Mouse (Mus musculus) neural tube, embryonic 11.5 days (tissue): ENCODE measurements at regions not wholly inside any gene's neighbourhood (a gene's known extent, or its start where the extent isn't known, plus 50 kb on each side); places are given as distances from the start of the nearest gene placed in this dataset.

Source experiments
- ATAC-seq: fragments of 200-750 bp; cut with Nextera tagmentation; 2 replicates; pipeline ENCODE4 v1.8.0; 2017; ENCODE audit warnings: moderate number of reproducible peaks, mild to moderate bottlenecking, moderate TSS enrichment, moderate library complexity; ENCODE audit not compliant: insufficient read depth, low FRiP score, low TSS enrichment
- DNase-seq: peaks from one replicate; pipeline ENCODE4 v3.0.0-alpha.2; 2015; ENCODE audit warnings: low spot score
- H3K27ac ChIP-seq: fragments of 300-500 bp; sonication (generic); 2 replicates; pipeline ENCODE4 v1.5.1; 2014; ENCODE audit warnings: low read depth, mild to moderate bottlenecking, low read length
- H3K27me3 ChIP-seq: fragments of 300-500 bp; sonication (generic); 2 replicates; pipeline ENCODE4 v1.6.1; 2014; ENCODE audit warnings: mild to moderate bottlenecking, low read length, mixed read lengths; ENCODE audit not compliant: control insufficient read depth, insufficient read depth
- H3K36me3 ChIP-seq: fragments of 300-500 bp; sonication (generic); 2 replicates; pipeline ENCODE4 v1.6.1; 2014; ENCODE audit warnings: mild to moderate bottlenecking, low read length, moderate library complexity, mixed read lengths; ENCODE audit not compliant: control insufficient read depth, insufficient read depth
- H3K4me1 ChIP-seq: fragments of 300-500 bp; sonication (generic); 2 replicates; pipeline ENCODE4 v1.6.1; 2014; ENCODE audit warnings: low read length, mixed read lengths; ENCODE audit not compliant: control insufficient read depth, insufficient read depth
- H3K4me2 ChIP-seq: fragments of 300-500 bp; sonication (generic); 2 replicates; pipeline ENCODE4 v1.6.1; 2014; ENCODE audit warnings: low read depth, mild to moderate bottlenecking, moderate library complexity
- H3K4me3 ChIP-seq: fragments of 300-500 bp; sonication (generic); 2 replicates; pipeline ENCODE4 v1.5.1; 2014; ENCODE audit warnings: low read depth, low read length
- H3K9ac ChIP-seq: fragments of 300-500 bp; sonication (generic); 2 replicates; pipeline ENCODE4 v1.6.1; 2014; ENCODE audit warnings: mild to moderate bottlenecking, low read length
- H3K9me3 ChIP-seq: fragments of 300-500 bp; sonication (generic); 2 replicates; pipeline ENCODE4 v1.6.1; 2016; ENCODE audit warnings: low read length; ENCODE audit not compliant: control insufficient read depth
- WGBS: fragments of 180-500 bp; shearing (Covaris S2); extraction: QIAGEN DNeasy Blood & Tissue Kit; methylation state at CpG from one replicate; pipeline ENCODE4 v1.1.7; 2014; 5-methylcytosine and 5-hydroxymethylcytosine counted together

- Histone ChIP-seq H3K27me3 (no peaks in the 10 kb centered on the region), H3K27ac (no peak overlapping the region)
- DNase-seq = no peak
Measured at GRCm38 (mm10) chr9:73355876-73356275, 242.7 kb downstream of the Rsl24d1 start.

GRCm38 (mm10) chr9:73358968-73359367 lies 245.7 kb downstream of the Rsl24d1 start:
- no peak overlapping the region for H3K9ac ChIP-seq
- DNase-seq (no peak), ATAC-seq (no peak)
- no peaks in the 10 kb centered on the region for H3K4me1 ChIP-seq
- H3K27ac ChIP-seq = no peak overlapping the region
- H3K4me2 ChIP-seq = no peak overlapping the region
- H3K27me3 ChIP-seq = no peaks in the 10 kb centered on the region
- H3K9me3 ChIP-seq = no peaks in the 10 kb centered on the region
- no peak overlapping the region for H3K4me3 ChIP-seq
- 90% methylated on average over 6 of the region's 6 CpGs for WGBS
- no peaks in the 10 kb centered on the region for H3K36me3 ChIP-seq

More at GRCm38 (mm10) chr9:73355876-73356275, 242.7 kb downstream of the Rsl24d1 start:
- no peaks in the 10 kb centered on the region for H3K36me3 ChIP-seq
- WGBS = 85% methylated on average over 5 of the region's 5 CpGs
- ATAC-seq = no peak
- no peaks in the 10 kb centered on the region for H3K9me3 ChIP-seq
- H3K4me3 ChIP-seq = no peak overlapping the region
- no peak overlapping the region for H3K9ac ChIP-seq
- no peaks in the 10 kb centered on the region for H3K4me1 ChIP-seq
- no peak overlapping the region for H3K4me2 ChIP-seq

- WGBS = 91% methylated on average over 1 of the region's 1 CpGs
- H3K27me3 ChIP-seq = no peaks in the 10 kb centered on the region
- no peak overlapping the region for H3K9ac ChIP-seq
- no peaks in the 10 kb centered on the region for H3K4me1 ChIP-seq
- H3K9me3 ChIP-seq = no peaks in the 10 kb centered on the region
- H3K4me2 ChIP-seq = no peak overlapping the region
- no peaks in the 10 kb centered on the region for H3K36me3 ChIP-seq
- ATAC-seq = no peak
- no peak overlapping the region for H3K4me3 ChIP-seq
- no peak for DNase-seq
- H3K27ac ChIP-seq = no peak overlapping the region
Measured at GRCm38 (mm10) chr9:73380768-73381167, 267.5 kb downstream of the Rsl24d1 start.

- WGBS = 82% methylated on average over 7 of the region's 7 CpGs
- no peak overlapping the region for H3K27ac ChIP-seq
- no peak overlapping the region for H3K9ac ChIP-seq
- no peak for ATAC-seq
- no peaks in the 10 kb centered on the region for H3K9me3 ChIP-seq
- no peak overlapping the region for H3K4me2 ChIP-seq
- no peaks in the 10 kb centered on the region for H3K36me3 ChIP-seq
- H3K27me3 ChIP-seq = no peaks in the 10 kb centered on the region
- no peak for DNase-seq
- H3K4me3 ChIP-seq = no peak overlapping the region
- H3K4me1 ChIP-seq = no peaks in the 10 kb centered on the region
Measured at GRCm38 (mm10) chr9:73392036-73392435, 278.8 kb downstream of the Rsl24d1 start.

- Histone ChIP-seq H3K27me3 (no peaks in the 10 kb centered on the region), H3K27ac (no peak overlapping the region), H3K36me3 (no peaks in the 10 kb centered on the region), H3K4me1 (no peaks in the 10 kb centered on the region), H3K9ac (no peak overlapping the region), H3K4me3 (no peak overlapping the region), H3K4me2 (no peak overlapping the region), H3K9me3 (no peaks in the 10 kb centered on the region)
- no peak for DNase-seq
- 64% methylated on average over 8 of the region's 8 CpGs for WGBS
- ATAC-seq = no peak
Measured at GRCm38 (mm10) chr9:73413367-73413930, 300.2 kb downstream of the Rsl24d1 start.

- no peaks in the 10 kb centered on the region for H3K36me3 ChIP-seq
- no peaks in the 10 kb centered on the region for H3K27me3 ChIP-seq
- no peaks in the 10 kb centered on the region for H3K4me1 ChIP-seq
- H3K27ac ChIP-seq = no peak overlapping the region
- DNase-seq (no peak), ATAC-seq (no peak)
- H3K4me3 ChIP-seq = no peak overlapping the region
- no peak overlapping the region for H3K9ac ChIP-seq
- no peak overlapping the region for H3K4me2 ChIP-seq
- WGBS = 89% methylated on average over 10 of the region's 10 CpGs
- H3K9me3 ChIP-seq = no peaks in the 10 kb centered on the region
Measured at GRCm38 (mm10) chr9:73416084-73416777, 303.0 kb downstream of the Rsl24d1 start.
